Mouse (Mus musculus) embryonic fibroblast, embryonic 13.5 days (primary cell): ENCODE measurements around the gene Med12l.

Experiments
- CTCF ChIP-seq: IDR thresholded peaks from 2 replicates; pipeline ENCODE4 v1.5.1; 2011; ENCODE audit warnings: mild to moderate bottlenecking, control low read depth, low read length, moderate library complexity, borderline replicate concordance; ENCODE audit not compliant: insufficient read depth
- POLR2A ChIP-seq: IDR thresholded peaks from 2 replicates; pipeline ENCODE4 v1.6.1; 2011; ENCODE audit warnings: low read depth, mild to moderate bottlenecking, control low read depth, low read length, moderate library complexity

GRCm38 (mm10) chr3:59101218-59101986 is 95.8 kb downstream of the Med12l start, which contains the start of gene Gpr171:
- TF ChIP-seq CTCF: no peak
- no peak for TF ChIP-seq POLR2A
